Mouse (Mus musculus) limb, embryonic 13.5 days (tissue): ENCODE data around the gene Ptgir. TPM values are rescaled to one million over a fixed set of nuclear protein-coding genes. Genes with fewer than 3 reads are reported as not detected.
A peak's percentile ranks its signal among the peaks of the same experiment; 100 is the strongest.
"Not testable (repeated sequence)": the region's sequence is repeated elsewhere in the genome, so short reads cannot be mapped to it uniquely, and the experiment has no call there.

ENCODE experiments used
- ATAC-seq: fragments of 200-750 bp; cut with Nextera tagmentation; 2 replicates; pipeline ENCODE4 v1.8.0; 2017; ENCODE audit warnings: low read depth, moderate number of reproducible peaks, moderate TSS enrichment; ENCODE audit not compliant: low FRiP score
- H3K27ac ChIP-seq: fragments of 300-500 bp; sonication (generic); 2 replicates; pipeline ENCODE4 v1.5.1; 2015; ENCODE audit warnings: inconsistent platforms, mild to moderate bottlenecking, moderate library complexity
- H3K27me3 ChIP-seq: fragments of 300-500 bp; sonication (generic); 2 replicates; pipeline ENCODE4 v1.6.1; 2015; ENCODE audit warnings: mild to moderate bottlenecking, inconsistent platforms
- H3K36me3 ChIP-seq: fragments of 300-500 bp; sonication (generic); 2 replicates; pipeline ENCODE4 v1.6.1; 2015; ENCODE audit warnings: inconsistent platforms, mild to moderate bottlenecking, moderate library complexity
- H3K4me1 ChIP-seq: fragments of 300-500 bp; sonication (generic); 2 replicates; pipeline ENCODE4 v1.6.1; 2015; ENCODE audit warnings: inconsistent platforms
- H3K4me2 ChIP-seq: fragments of 300-500 bp; sonication (generic); replicated peaks from 2 replicates; pipeline ENCODE4 v1.6.1; 2015; ENCODE audit warnings: inconsistent platforms, mild to moderate bottlenecking, moderate library complexity
- H3K4me3 ChIP-seq: fragments of 300-500 bp; sonication (generic); 2 replicates; pipeline ENCODE4 v1.5.1; 2015; ENCODE audit warnings: moderate library complexity, mild to moderate bottlenecking, inconsistent platforms
- H3K9ac ChIP-seq: fragments of 300-500 bp; sonication (generic); 2 replicates; pipeline ENCODE4 v1.6.1; 2015; ENCODE audit warnings: mild to moderate bottlenecking, inconsistent platforms
- H3K9me3 ChIP-seq: fragments of 300-500 bp; sonication (generic); 2 replicates; pipeline ENCODE4 v1.6.1; 2016; ENCODE audit warnings: inconsistent platforms
- WGBS: fragments of 180-500 bp; shearing (Covaris S2); methylation state at CpG from one replicate; pipeline ENCODE4 v1.1.7; 2015; 5-methylcytosine and 5-hydroxymethylcytosine counted together
- polyA plus RNA-seq: library from polyadenylated mRNA; unstranded; fragments of >200 nt; fragmentation: Nextera tagmentation; extraction: Ambion mirVana; gene quantifications from 2 replicates; pipeline ENCODE4 v1.2.1, GENCODE M21; 2015

Gene Ptgir
- polyA plus RNA-seq, 1 experiment from 2014 or later: 2.0 TPM

GRCm38 (mm10) chr7:16947959-16948361 is 41.7 kb downstream of the Ptgir start:
- H3K9ac ChIP-seq: peak overlapping the region; percentile 26; the same call in 1 of the 2 replicates
- H3K27me3 ChIP-seq: peaks cover 52% of the 10 kb centered on the region
- no peaks in the 10 kb centered on the region for H3K9me3 ChIP-seq
- H3K4me1 ChIP-seq: peaks cover 62% of the 10 kb centered on the region
- peak overlapping the region; percentile 70 for H3K4me3 ChIP-seq
- peak overlapping the region; percentile 69; the same call in 1 of the 2 replicates for H3K27ac ChIP-seq
- H3K4me2 ChIP-seq: peak overlapping the region; percentile 88
- no peaks in the 10 kb centered on the region for H3K36me3 ChIP-seq
- WGBS: 6% methylated on average over 4 of the region's 4 CpGs
- peak; percentile 52 for ATAC-seq

GRCm38 (mm10) chr7:16948923-16949458 is 42.7 kb downstream of the Ptgir start:
- no peaks in the 10 kb centered on the region for H3K9me3 ChIP-seq
- H3K9ac ChIP-seq: no peak overlapping the region
- no peaks in the 10 kb centered on the region for H3K36me3 ChIP-seq
- ATAC-seq: no peak
- peaks cover 52% of the 10 kb centered on the region for H3K27me3 ChIP-seq
- no peak overlapping the region for H3K4me2 ChIP-seq
- H3K27ac ChIP-seq: no peak overlapping the region
- WGBS: 56% methylated on average over 8 of the region's 8 CpGs
- H3K4me1 ChIP-seq: peaks cover 58% of the 10 kb centered on the region
- no peak overlapping the region for H3K4me3 ChIP-seq

- Histone ChIP-seq H3K36me3 (no peaks in the 10 kb centered on the region), H3K27me3 (peaks cover 47% of the 10 kb centered on the region), H3K9ac (peak overlapping the region; percentile 62), H3K27ac (no peak overlapping the region), H3K4me3 (peak overlapping the region; percentile 40), H3K4me2 (peak overlapping the region; percentile 70), H3K4me1 (peaks cover 50% of the 10 kb centered on the region), H3K9me3 (0 out of 2 replicates have a peak, but pooled peaks cover 6% of the 10 kb centered on the region)
- 12% methylated on average over 29 of the region's 29 CpGs for WGBS
- ATAC-seq: peak; percentile 35; the same call in 1 of the 2 replicates
Measured at GRCm38 (mm10) chr7:16949908-16950841, 43.9 kb downstream of the Ptgir start.

GRCm38 (mm10) chr7:16950861-16951635 is 44.8 kb downstream of the Ptgir start:
- Histone ChIP-seq H3K4me1 (peaks cover 42% of the 10 kb centered on the region), H3K9ac (no peak overlapping the region), H3K27me3 (peaks cover 38% of the 10 kb centered on the region), H3K27ac (no peak overlapping the region), H3K4me2 (peak overlapping the region; percentile 37; the same call in 1 of the 2 replicates), H3K9me3 (0 out of 2 replicates have a peak, but pooled peaks cover 6% of the 10 kb centered on the region), H3K36me3 (no peaks in the 10 kb centered on the region), H3K4me3 (peak overlapping the region; percentile 9; the same call in 1 of the 2 replicates)
- ATAC-seq: peak; percentile 16; the same call in 1 of the 2 replicates
- 23% methylated on average over 18 of the region's 18 CpGs for WGBS

GRCm38 (mm10) chr7:16953776-16954175 is 47.5 kb downstream of the Ptgir start:
- not testable (repeated sequence) for H3K36me3 ChIP-seq, ATAC-seq, H3K4me3 ChIP-seq, H3K9ac ChIP-seq, H3K27ac ChIP-seq, H3K9me3 ChIP-seq, H3K4me2 ChIP-seq
- peaks cover 11% of the 10 kb centered on the region for H3K27me3 ChIP-seq
- WGBS: 62% methylated on average over 2 of the region's 2 CpGs
- peaks cover 17% of the 10 kb centered on the region for H3K4me1 ChIP-seq

GRCm38 (mm10) chr7:16955712-16956111 is 49.4 kb downstream of the Ptgir start:
- Histone ChIP-seq H3K4me1 (peaks cover 9% of the 10 kb centered on the region), H3K27me3 (no peaks in the 10 kb centered on the region), H3K4me3 (no peak overlapping the region), H3K27ac (no peak overlapping the region), H3K9ac (no peak overlapping the region), H3K4me2 (no peak overlapping the region), H3K36me3 (no peaks in the 10 kb centered on the region), H3K9me3 (0 out of 2 replicates have a peak, but pooled peaks cover 6% of the 10 kb centered on the region)
- no peak for ATAC-seq
- WGBS: 81% methylated on average over 4 of the region's 4 CpGs

- peak overlapping the region; percentile 6; the same call in 1 of the 2 replicates for H3K27ac ChIP-seq
Measured at GRCm38 (mm10) chr7:16956410-16957265, 50.3 kb downstream of the Ptgir start.

GRCm38 (mm10) chr7:16959539-16960187 is 53.4 kb downstream of the Ptgir start, which contains the start of gene Pnmal1:
Gene Pnmal1, plus strand, starts transcription at chr7:16959679.
- peak within 1 kb of the TSS; percentile 48 for H3K4me2 ChIP-seq
- H3K9ac ChIP-seq: peak within 1 kb of the TSS; percentile 25; the same call in 1 of the 2 replicates
- ATAC-seq: peak; percentile 35; the same call in 1 of the 2 replicates
- WGBS: 17% methylated on average over 17 of the region's 17 CpGs
- H3K9me3 ChIP-seq: 0 out of 2 replicates have a peak, but pooled peaks cover 5% of the 10 kb centered on the region
- H3K4me1 ChIP-seq: peaks cover 9% of the 10 kb centered on the region
- H3K27ac ChIP-seq: no peak within 1 kb of the TSS
- no peaks in the 10 kb centered on the region for H3K27me3 ChIP-seq
- 0 out of 2 replicates have a peak within 1 kb of the TSS, but pooled peaks have one; percentile 15 for H3K4me3 ChIP-seq
- no peaks in the 10 kb centered on the region for H3K36me3 ChIP-seq

More at GRCm38 (mm10) chr7:16956410-16957265, 50.3 kb downstream of the Ptgir start:
- Histone ChIP-seq H3K9me3 (0 out of 2 replicates have a peak, but pooled peaks cover 6% of the 10 kb centered on the region), H3K4me1 (peaks cover 9% of the 10 kb centered on the region), H3K4me3 (no peak overlapping the region), H3K9ac (no peak overlapping the region), H3K4me2 (no peak overlapping the region), H3K36me3 (no peaks in the 10 kb centered on the region), H3K27me3 (no peaks in the 10 kb centered on the region)
- peak; percentile 60; the same call in 1 of the 2 replicates for ATAC-seq
- 57% methylated on average over 15 of the region's 15 CpGs for WGBS
